Mouse (Mus musculus): Measurements from ENCODE around the gene Cdk14. TPM values are rescaled to one million over a fixed set of nuclear protein-coding genes. Genes with fewer than 3 reads are reported as not detected.

The Cdk14 gene
- polyA plus RNA-seq, 1 experiment = 2.9 TPM

GRCm38 (mm10) chr5:5116775-5117522 is 303.2 kb downstream of the Cdk14 start:
- WGBS = 79% methylated on average over 5 of the region's 5 CpGs
- H3K27me3 ChIP-seq (ENCODE audit: control insufficient read depth, insufficient read depth, low read length) = no peaks in the 10 kb centered on the region
- H3K4me3 ChIP-seq (ENCODE audit: extremely low read depth, insufficient read depth, insufficient read length) = no peak overlapping the region
- TF ChIP-seq CTCF (IDR thresholded peaks at IDR 0.05; ENCODE audit: extremely low read depth, insufficient read depth, insufficient read length, insufficient replicate concordance) = no peak
- no peak for TF ChIP-seq POLR2A (IDR thresholded peaks at IDR 0.05; ENCODE audit: low read depth, low read length)
- no peak overlapping the region for H3K27ac ChIP-seq (ENCODE audit: insufficient read depth, low read length)
- no peaks in the 10 kb centered on the region for H3K4me1 ChIP-seq (ENCODE audit: control insufficient read depth, insufficient read depth, insufficient read length)
- no peaks in the 10 kb centered on the region for H3K36me3 ChIP-seq (ENCODE audit: control insufficient read depth, insufficient read depth, low read length)
- no peak for DNase-seq (ENCODE audit: low read depth in 1 of 2, low spot score in 2 of 2)

- 77% methylated on average over 1 of the region's 1 CpGs for WGBS
- DNase-seq (ENCODE audit: low read depth in 1 of 2, low spot score in 2 of 2) = no peak
- H3K4me3 ChIP-seq (ENCODE audit: extremely low read depth, insufficient read depth, insufficient read length) = no peak overlapping the region
- TF ChIP-seq POLR2A (IDR thresholded peaks at IDR 0.05; ENCODE audit: low read depth, low read length) (no peak), CTCF (IDR thresholded peaks at IDR 0.05; ENCODE audit: extremely low read depth, insufficient read depth, insufficient read length, insufficient replicate concordance) (no peak)
- H3K36me3 ChIP-seq (ENCODE audit: control insufficient read depth, insufficient read depth, low read length) = no peaks in the 10 kb centered on the region
- H3K4me1 ChIP-seq (ENCODE audit: control insufficient read depth, insufficient read depth, insufficient read length) = no peaks in the 10 kb centered on the region
- H3K27ac ChIP-seq (ENCODE audit: insufficient read depth, low read length) = no peak overlapping the region
- no peaks in the 10 kb centered on the region for H3K27me3 ChIP-seq (ENCODE audit: control insufficient read depth, insufficient read depth, low read length)
Measured at GRCm38 (mm10) chr5:5115546-5115945, 304.6 kb downstream of the Cdk14 start.

DNA sequence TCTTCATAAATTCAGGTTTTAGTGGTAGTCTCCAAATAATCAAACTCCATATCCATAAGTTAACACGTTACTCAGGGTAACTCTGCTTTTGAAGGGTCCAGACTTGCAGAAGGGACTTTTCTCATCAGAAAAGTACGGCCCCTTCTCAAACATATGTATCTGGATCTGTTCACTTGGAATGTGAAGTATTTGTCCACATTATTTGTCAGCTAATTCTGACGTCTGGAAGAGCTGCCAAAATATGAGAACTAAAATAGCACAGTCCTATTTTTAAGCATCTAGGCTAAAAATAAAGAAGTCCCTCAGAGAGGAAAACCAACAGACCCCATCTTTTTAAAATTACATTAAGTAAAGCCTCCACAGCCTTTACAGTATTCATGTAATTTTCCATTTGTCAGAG is 310.5 kb downstream of the Cdk14 start:
- no peak for DNase-seq (ENCODE audit: low read depth in 1 of 2, low spot score in 2 of 2)
- H3K4me3 ChIP-seq (ENCODE audit: extremely low read depth, insufficient read depth, insufficient read length) = no peak overlapping the region
- H3K4me1 ChIP-seq (ENCODE audit: control insufficient read depth, insufficient read depth, insufficient read length) = no peaks in the 10 kb centered on the region
- H3K27ac ChIP-seq (ENCODE audit: insufficient read depth, low read length) = no peak overlapping the region
- no peaks in the 10 kb centered on the region for H3K36me3 ChIP-seq (ENCODE audit: control insufficient read depth, insufficient read depth, low read length)
- WGBS = 51% methylated on average over 3 of the region's 3 CpGs
- no peaks in the 10 kb centered on the region for H3K27me3 ChIP-seq (ENCODE audit: control insufficient read depth, insufficient read depth, low read length)
- TF ChIP-seq POLR2A (IDR thresholded peaks at IDR 0.05; ENCODE audit: low read depth, low read length) (no peak), CTCF (IDR thresholded peaks at IDR 0.05; ENCODE audit: extremely low read depth, insufficient read depth, insufficient read length, insufficient replicate concordance) (no peak)

GRCm38 (mm10) chr5:5109017-5109416 is 311.1 kb downstream of the Cdk14 start:
- DNase-seq (ENCODE audit: low read depth in 1 of 2, low spot score in 2 of 2) = no peak
- Histone ChIP-seq H3K4me3 (ENCODE audit: extremely low read depth, insufficient read depth, insufficient read length) (no peak overlapping the region), H3K27ac (ENCODE audit: insufficient read depth, low read length) (no peak overlapping the region), H3K27me3 (ENCODE audit: control insufficient read depth, insufficient read depth, low read length) (no peaks in the 10 kb centered on the region), H3K36me3 (ENCODE audit: control insufficient read depth, insufficient read depth, low read length) (no peaks in the 10 kb centered on the region), H3K4me1 (ENCODE audit: control insufficient read depth, insufficient read depth, insufficient read length) (no peaks in the 10 kb centered on the region)
- 80% methylated on average over 3 of the region's 3 CpGs for WGBS
- no peak for TF ChIP-seq CTCF (IDR thresholded peaks at IDR 0.05; ENCODE audit: extremely low read depth, insufficient read depth, insufficient read length, insufficient replicate concordance)
- no peak for TF ChIP-seq POLR2A (IDR thresholded peaks at IDR 0.05; ENCODE audit: low read depth, low read length)

DNA sequence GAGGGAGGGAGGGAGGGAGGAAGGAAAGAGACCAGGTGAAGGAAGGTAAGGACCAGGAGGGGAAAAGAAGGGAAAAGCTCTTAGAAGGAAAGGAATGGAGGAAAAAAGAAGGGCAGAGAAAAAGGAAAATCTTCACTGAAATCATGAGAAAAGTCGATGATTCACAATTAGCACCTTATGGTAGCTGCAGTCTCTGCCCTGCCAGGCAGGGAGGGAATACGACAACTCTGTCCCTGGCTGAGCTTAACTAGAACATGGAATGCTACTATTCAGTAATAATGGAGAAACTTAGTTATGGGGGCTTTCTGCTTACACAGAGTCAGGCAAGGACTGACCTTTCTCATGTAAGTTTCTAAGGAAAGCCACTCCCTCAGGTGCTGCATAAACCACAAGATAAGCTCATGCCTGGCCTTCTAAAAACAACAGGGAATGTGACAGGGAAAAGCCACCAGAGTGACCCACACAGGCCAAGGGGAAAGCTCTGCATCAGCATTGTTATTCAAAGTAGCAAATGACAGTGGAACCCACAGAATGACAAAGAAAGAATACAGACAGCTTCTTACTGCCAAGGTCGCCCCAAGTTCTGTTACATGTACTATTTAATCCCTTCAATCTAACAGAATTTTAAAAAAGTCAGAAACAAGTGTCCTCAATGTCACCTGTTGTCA is 323.7 kb downstream of the Cdk14 start:
- TF ChIP-seq CTCF (IDR thresholded peaks at IDR 0.05; ENCODE audit: extremely low read depth, insufficient read depth, insufficient read length, insufficient replicate concordance) = no peak
- no peak for TF ChIP-seq POLR2A (IDR thresholded peaks at IDR 0.05; ENCODE audit: low read depth, low read length)

GRCm38 (mm10) chr5:5092736-5093135 is 327.4 kb downstream of the Cdk14 start:
- no peak for TF ChIP-seq POLR2A (IDR thresholded peaks at IDR 0.05; ENCODE audit: low read depth, low read length)
- TF ChIP-seq CTCF (IDR thresholded peaks at IDR 0.05; ENCODE audit: extremely low read depth, insufficient read depth, insufficient read length, insufficient replicate concordance) = no peak
- Histone ChIP-seq H3K27ac (ENCODE audit: insufficient read depth, low read length) (no peak overlapping the region), H3K36me3 (ENCODE audit: control insufficient read depth, insufficient read depth, low read length) (no peaks in the 10 kb centered on the region), H3K27me3 (ENCODE audit: control insufficient read depth, insufficient read depth, low read length) (no peaks in the 10 kb centered on the region), H3K4me3 (ENCODE audit: extremely low read depth, insufficient read depth, insufficient read length) (no peak overlapping the region), H3K4me1 (ENCODE audit: control insufficient read depth, insufficient read depth, insufficient read length) (no peaks in the 10 kb centered on the region)
- 90% methylated on average over 7 of the region's 7 CpGs for WGBS
- DNase-seq (ENCODE audit: low read depth in 1 of 2, low spot score in 2 of 2) = no peak

More for the DNA sequence above, 323.7 kb downstream of the Cdk14 start:
- H3K4me1 ChIP-seq (ENCODE audit: control insufficient read depth, insufficient read depth, insufficient read length) = no peaks in the 10 kb centered on the region
- no peaks in the 10 kb centered on the region for H3K36me3 ChIP-seq (ENCODE audit: control insufficient read depth, insufficient read depth, low read length)
- H3K27ac ChIP-seq (ENCODE audit: insufficient read depth, low read length) = no peak overlapping the region
- WGBS = 88% methylated on average over 3 of the region's 3 CpGs
- H3K27me3 ChIP-seq (ENCODE audit: control insufficient read depth, insufficient read depth, low read length) = no peaks in the 10 kb centered on the region
- no peak for DNase-seq (ENCODE audit: low read depth in 1 of 2, low spot score in 2 of 2)
- H3K4me3 ChIP-seq (ENCODE audit: extremely low read depth, insufficient read depth, insufficient read length) = no peak overlapping the region

DNA sequence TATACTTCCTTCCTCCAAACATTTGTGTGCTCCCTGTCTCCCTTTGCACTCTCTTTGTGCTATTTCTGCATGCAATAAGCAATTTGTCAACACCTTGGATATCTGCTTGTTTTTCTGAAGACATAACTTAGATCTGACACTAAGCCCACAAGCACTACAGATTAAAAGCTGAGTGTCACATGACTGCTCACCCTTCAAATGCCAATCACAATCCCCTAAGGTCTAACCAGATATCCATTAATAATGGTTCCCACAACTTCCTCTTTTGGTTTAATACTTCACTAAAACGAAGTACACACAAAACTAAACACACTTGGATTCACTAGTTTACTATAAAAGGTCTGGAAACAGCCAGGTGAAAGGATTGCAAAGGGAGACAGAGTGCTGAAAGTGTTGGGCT is 348.6 kb downstream of the Cdk14 start:
- no peak overlapping the region for H3K27ac ChIP-seq (ENCODE audit: insufficient read depth, low read length)
- 7% methylated on average over 1 of the region's 1 CpGs for WGBS
- no peaks in the 10 kb centered on the region for H3K27me3 ChIP-seq (ENCODE audit: control insufficient read depth, insufficient read depth, low read length)
- no peak overlapping the region for H3K4me3 ChIP-seq (ENCODE audit: extremely low read depth, insufficient read depth, insufficient read length)
- TF ChIP-seq POLR2A (IDR thresholded peaks at IDR 0.05; ENCODE audit: low read depth, low read length) (no peak), CTCF (IDR thresholded peaks at IDR 0.05; ENCODE audit: extremely low read depth, insufficient read depth, insufficient read length, insufficient replicate concordance) (no peak)
- H3K36me3 ChIP-seq (ENCODE audit: control insufficient read depth, insufficient read depth, low read length) = no peaks in the 10 kb centered on the region
- no peak for DNase-seq (ENCODE audit: low read depth in 1 of 2, low spot score in 2 of 2)
- H3K4me1 ChIP-seq (ENCODE audit: control insufficient read depth, insufficient read depth, insufficient read length) = no peaks in the 10 kb centered on the region

All from spleen, adult 2 months (tissue).